ENCODE assay signal across 8 mouse cellular contexts in genomic region chr11:98294188-98295012, GRCm38 (mm10). TPM values are rescaled to one million over a fixed set of nuclear protein-coding genes. Genes with fewer than 3 reads are reported as not detected.
DNase-seq lines count a peak whose midpoint lies in the region; ATAC-seq and TF ChIP-seq lines count a peak whose summit lies in the region.

No protein-coding gene starts in this region.

- H3K4me2 ChIP-seq in intestine, embryonic 16.5 days (ENCODE audit: low read depth, low read length), result peak overlapping the region; percentile 99
- H3K4me2 ChIP-seq in midbrain, embryonic 11.5 days, result peak overlapping the region; percentile 95

- no peaks in the 10 kb centered on the region for H3K4me1 ChIP-seq in erythroblast, embryonic 14.5 days (ENCODE audit: control insufficient read depth)
- H3K4me1 ChIP-seq in intestine, embryonic 16.5 days (ENCODE audit: control insufficient read depth, insufficient read depth, low read length), result peaks cover 31% of the 10 kb centered on the region
- H3K4me1 ChIP-seq in limb, embryonic 10.5 days, result peaks cover 43% of the 10 kb centered on the region
- H3K4me1 ChIP-seq in midbrain, embryonic 11.5 days (ENCODE audit: control insufficient read depth, insufficient read depth, low read length), result peaks cover 22% of the 10 kb centered on the region
- H3K4me1 ChIP-seq in spleen, adult 2 months (ENCODE audit: control insufficient read depth, insufficient read depth, insufficient read length), result peaks cover 2% of the 10 kb centered on the region

- under 1% methylated on average over 58 of the region's 58 CpGs for WGBS in intestine, embryonic 16.5 days
- 2% methylated on average over 58 of the region's 58 CpGs for WGBS in limb, embryonic 10.5 days
- 2% methylated on average over 56 of the region's 58 CpGs for WGBS in midbrain, embryonic 11.5 days
- WGBS in spleen, adult 2 months, result 2% methylated on average over 58 of the region's 58 CpGs

- H3K9me3 ChIP-seq in erythroblast, embryonic 14.5 days (ENCODE audit: control insufficient read depth, low read length), result no peaks in the 10 kb centered on the region; the same call in 1 of the 2 replicates
- no peaks in the 10 kb centered on the region for H3K9me3 ChIP-seq in intestine, embryonic 16.5 days (ENCODE audit: control insufficient read depth, low read length)
- H3K9me3 ChIP-seq in limb, embryonic 10.5 days (replicated peaks), result no peaks in the 10 kb centered on the region
- H3K9me3 ChIP-seq in midbrain, embryonic 11.5 days (ENCODE audit: control insufficient read depth, low read length), result no peaks in the 10 kb centered on the region

- ATAC-seq in erythroblast, adult 5-6 weeks (replicated peaks; ENCODE audit: low FRiP score, poor library complexity, severe bottlenecking), result no peak
- peak; percentile 68 for ATAC-seq in intestine, embryonic 16.5 days
- ATAC-seq in midbrain, embryonic 11.5 days (ENCODE audit: low FRiP score), result peak; percentile 85

- no peak for TF ChIP-seq CTCF in spleen, adult 2 months (IDR thresholded peaks at IDR 0.05; ENCODE audit: extremely low read depth, insufficient read depth, insufficient read length, insufficient replicate concordance)

- H3K27me3 ChIP-seq in erythroblast, embryonic 14.5 days (ENCODE audit: control insufficient read depth), result peaks cover 85% of the 10 kb centered on the region
- H3K27me3 ChIP-seq in intestine, embryonic 16.5 days (replicated peaks; ENCODE audit: control insufficient read depth, insufficient read depth, low read length), result peaks cover 6% of the 10 kb centered on the region; the same call in 1 of the 2 replicates
- H3K27me3 ChIP-seq in limb, embryonic 10.5 days (ENCODE audit: low read depth, poor library complexity, severe bottlenecking), result peaks cover 92% of the 10 kb centered on the region
- H3K27me3 ChIP-seq in midbrain, embryonic 11.5 days (ENCODE audit: control insufficient read depth, insufficient read depth, low read length), result peaks cover 14% of the 10 kb centered on the region
- H3K27me3 ChIP-seq in spleen, adult 2 months (ENCODE audit: control insufficient read depth, insufficient read depth, low read length), result peaks cover 21% of the 10 kb centered on the region

- DNase-seq in embryo, embryonic 11.5 days (ENCODE audit: low read depth, low spot score), result peak; percentile 53
- peak; percentile 95 for DNase-seq in heart, adult 11 months
- peak; percentile 86 for DNase-seq in limb, embryonic 10.5 days (ENCODE audit: low spot score)
- DNase-seq in midbrain, embryonic 11.5 days (ENCODE audit: low spot score, missing footprints), result peak; percentile 95
- peak in 1 of 2 experiments; percentile 21 for DNase-seq in spleen, adult 2 months (ENCODE audit: low read depth in 1 of 2, low spot score in 2 of 2)

- no peak for TF ChIP-seq POLR2A in spleen, adult 2 months (IDR thresholded peaks at IDR 0.05; ENCODE audit: low read depth, low read length)

- peak overlapping the region; percentile 49 for H3K4me3 ChIP-seq in erythroblast, embryonic 14.5 days (replicated peaks)
- H3K4me3 ChIP-seq in intestine, embryonic 16.5 days (ENCODE audit: low read length), result peak overlapping the region; percentile 78
- H3K4me3 ChIP-seq in limb, embryonic 10.5 days, result peak overlapping the region; percentile 74
- H3K4me3 ChIP-seq in midbrain, embryonic 11.5 days (ENCODE audit: low read depth, low read length), result peak overlapping the region; percentile 62
- H3K4me3 ChIP-seq in spleen, adult 2 months (ENCODE audit: extremely low read depth, insufficient read depth, insufficient read length), result peak overlapping the region; percentile 45

- H3K9ac ChIP-seq in intestine, embryonic 16.5 days (ENCODE audit: low read depth, low read length), result peak overlapping the region; percentile 82
- H3K9ac ChIP-seq in midbrain, embryonic 11.5 days (ENCODE audit: low read length), result peak overlapping the region; percentile 72

- no peak overlapping the region for H3K27ac ChIP-seq in intestine, embryonic 16.5 days (ENCODE audit: low read length)
- peak overlapping the region; percentile 81 for H3K27ac ChIP-seq in limb, embryonic 10.5 days
- H3K27ac ChIP-seq in midbrain, embryonic 11.5 days (ENCODE audit: low read depth, low read length), result no peak overlapping the region
- no peak overlapping the region for H3K27ac ChIP-seq in spleen, adult 2 months (ENCODE audit: insufficient read depth, low read length)

- H3K36me3 ChIP-seq in erythroblast, embryonic 14.5 days (ENCODE audit: control insufficient read depth), result no peaks in the 10 kb centered on the region
- H3K36me3 ChIP-seq in intestine, embryonic 16.5 days (ENCODE audit: control insufficient read depth, insufficient read depth, low read length), result no peaks in the 10 kb centered on the region
- H3K36me3 ChIP-seq in limb, embryonic 10.5 days, result no peaks in the 10 kb centered on the region
- no peaks in the 10 kb centered on the region for H3K36me3 ChIP-seq in midbrain, embryonic 11.5 days (ENCODE audit: control insufficient read depth, insufficient read depth, low read length)
- H3K36me3 ChIP-seq in spleen, adult 2 months (ENCODE audit: control insufficient read depth, insufficient read depth, low read length), result no peaks in the 10 kb centered on the region

RNA-seq across cellular contexts. Expression of gene Neurod2, which starts 35.0 kb away (rescaled TPM):
- not detected in 2 replicates for polyA plus RNA-seq in erythroblast, embryonic 14.5 days (2012)
- total RNA-seq in erythroblast, adult 5-6 weeks (2015; ENCODE audit: low replicate concordance), result not detected in 2 replicates
- not detected in 2 replicates for total RNA-seq in erythroblast, adult 5-6 weeks (2017; ENCODE audit: low replicate concordance)
- 0.05 TPM in 1 of 2 replicates, not detected in the other for polyA plus RNA-seq in intestine, embryonic 16.5 days (2015; fragmentation: Nextera tagmentation; extraction: Ambion mirVana)
- polyA plus RNA-seq in limb, embryonic 10.5 days (2016; fragmentation: Nextera tagmentation; extraction: Ambion mirVana), result not detected in 2 replicates
- 0.15 and 0.17 TPM in 2 replicates for polyA plus RNA-seq in midbrain, embryonic 11.5 days (2014; fragmentation: Nextera tagmentation; extraction: Ambion mirVana)
- not detected in 2 replicates for polyA plus RNA-seq in spleen, adult 2 months (2012; rRNA removed)

RNA-seq across cellular contexts. Expression of gene Ppp1r1b, which starts 53.8 kb away (rescaled TPM):
- polyA plus RNA-seq in erythroblast, embryonic 14.5 days (2012), result 0.02 TPM in 1 of 2 replicates, not detected in the other
- total RNA-seq in erythroblast, adult 5-6 weeks (2015; ENCODE audit: low replicate concordance), result not detected in 2 replicates
- not detected in 2 replicates for total RNA-seq in erythroblast, adult 5-6 weeks (2017; ENCODE audit: low replicate concordance)
- polyA plus RNA-seq in intestine, embryonic 16.5 days (2015; fragmentation: Nextera tagmentation; extraction: Ambion mirVana), result 91.7 and 92.3 TPM in 2 replicates
- polyA plus RNA-seq in limb, embryonic 10.5 days (2016; fragmentation: Nextera tagmentation; extraction: Ambion mirVana), result 0.13 TPM in 2 replicates
- 0.78 and 0.91 TPM in 2 replicates for polyA plus RNA-seq in midbrain, embryonic 11.5 days (2014; fragmentation: Nextera tagmentation; extraction: Ambion mirVana)
- polyA plus RNA-seq in spleen, adult 2 months (2012; rRNA removed), result 0.27 and 0.44 TPM in 2 replicates

Comparison
In these comparisons a context has a peak if more than half of its experiments do, and no peak if none do; other contexts are left out.
1. RNA of gene Ppp1r1b, which starts 53.8 kb away (polyA plus RNA-seq): 91.7 to 92.3 TPM in intestine, embryonic 16.5 days; 0.78 to 0.91 TPM in midbrain, embryonic 11.5 days, 0.27 to 0.44 TPM in spleen, adult 2 months, 0.13 TPM in limb, embryonic 10.5 days and 0.02 TPM in erythroblast, embryonic 14.5 days; every median in the first group is over 10 times any median in the second.
2. Peak in every context shown above with its lines, with median percentiles within 50 percentile points of each other: H3K4me3 ChIP-seq.